Mouse (Mus musculus): ENCODE data around the gene Erp27. TPM values are rescaled to one million over a fixed set of nuclear protein-coding genes. Genes with fewer than 3 reads are reported as not detected.

Gene Erp27
- total RNA-seq, 2 experiments from 2014 or later, result 0.69 to 1.1 TPM

DNA sequence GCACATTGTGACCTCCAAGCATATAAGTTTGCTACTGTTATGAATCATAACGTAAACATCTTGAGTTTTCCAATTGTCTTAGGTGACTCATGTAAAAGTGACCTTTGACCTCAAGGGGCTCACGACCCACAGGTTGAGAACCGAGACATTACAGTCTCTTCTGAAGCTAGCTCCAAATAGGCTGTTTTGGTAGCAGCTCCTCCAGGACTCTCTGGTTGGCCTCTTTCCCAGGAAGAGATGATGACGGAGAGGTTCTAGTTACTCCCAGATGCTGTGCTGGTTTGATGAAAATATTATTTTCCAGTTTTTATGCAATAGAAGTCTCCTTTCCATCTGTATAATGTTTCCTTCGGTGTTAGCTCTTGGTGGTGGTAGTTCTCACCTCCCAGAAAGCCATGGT, 53.1 kb downstream of the Erp27 start:
- DNase-seq (ENCODE audit: low spot score in 2 of 2), result no peak

DNA sequence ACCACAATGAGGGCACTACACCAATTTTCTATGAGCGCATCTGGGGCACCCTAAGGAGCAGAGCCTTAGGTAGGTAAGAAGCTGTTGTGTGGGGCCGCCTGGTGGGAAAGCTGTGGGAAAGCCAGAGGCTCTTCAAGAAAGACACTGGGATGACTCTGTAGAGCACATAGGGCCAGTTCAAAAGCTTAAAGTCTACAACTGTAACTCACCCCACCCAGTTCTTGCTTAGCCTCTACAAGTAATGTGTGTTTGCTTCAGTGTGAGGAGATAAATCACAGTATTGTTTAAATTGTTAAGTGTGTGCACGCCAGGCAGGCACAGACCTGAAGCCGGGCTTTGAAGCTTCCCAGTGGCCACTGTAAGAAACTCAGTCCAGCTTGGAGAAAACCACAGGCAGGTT, 55.8 kb downstream of the Erp27 start:
- no peak for DNase-seq (ENCODE audit: low spot score in 2 of 2)

DNA sequence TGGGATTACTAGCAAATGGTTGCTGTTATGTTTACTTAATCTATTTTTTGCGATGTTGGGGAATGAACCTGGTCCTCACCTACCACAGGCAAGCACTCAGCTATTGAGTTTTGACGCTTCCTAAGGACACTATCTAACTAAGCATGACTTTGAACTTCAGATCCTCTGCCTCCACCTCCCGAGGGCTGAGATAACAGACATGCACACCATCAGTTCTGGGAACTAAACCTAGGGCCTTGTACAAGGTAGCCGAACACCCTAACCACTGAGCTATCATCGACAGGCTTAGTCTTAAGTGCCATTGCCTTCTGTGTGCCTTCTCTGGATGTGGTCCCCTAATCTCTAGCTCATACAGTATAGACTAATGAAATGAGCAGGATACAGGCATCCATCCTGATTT, 56.6 kb downstream of the Erp27 start:
- no peak for DNase-seq (ENCODE audit: low spot score in 2 of 2)

DNA sequence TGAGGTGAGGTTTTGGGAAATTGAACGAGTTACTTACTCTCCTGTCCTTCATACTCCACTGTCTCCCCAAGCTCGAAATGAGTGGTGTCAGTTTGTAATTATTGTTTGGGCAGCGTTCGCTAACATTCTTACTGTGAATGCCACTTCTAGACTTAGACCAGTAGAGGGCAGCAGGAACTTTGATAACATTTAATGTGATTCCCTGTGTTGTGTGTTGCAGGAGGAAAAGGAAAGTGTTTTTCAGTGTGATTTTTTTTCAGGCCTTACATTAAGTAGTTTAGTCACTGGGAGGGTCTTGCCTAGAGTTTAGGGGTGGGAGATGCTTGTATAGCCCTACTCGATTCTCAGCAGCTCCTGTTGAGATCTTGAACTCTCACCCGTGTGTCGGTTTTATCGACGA, 61.0 kb downstream of the Erp27 start:
- peak; percentile 21 to 70 for DNase-seq (ENCODE audit: low spot score in 2 of 2)

DNA sequence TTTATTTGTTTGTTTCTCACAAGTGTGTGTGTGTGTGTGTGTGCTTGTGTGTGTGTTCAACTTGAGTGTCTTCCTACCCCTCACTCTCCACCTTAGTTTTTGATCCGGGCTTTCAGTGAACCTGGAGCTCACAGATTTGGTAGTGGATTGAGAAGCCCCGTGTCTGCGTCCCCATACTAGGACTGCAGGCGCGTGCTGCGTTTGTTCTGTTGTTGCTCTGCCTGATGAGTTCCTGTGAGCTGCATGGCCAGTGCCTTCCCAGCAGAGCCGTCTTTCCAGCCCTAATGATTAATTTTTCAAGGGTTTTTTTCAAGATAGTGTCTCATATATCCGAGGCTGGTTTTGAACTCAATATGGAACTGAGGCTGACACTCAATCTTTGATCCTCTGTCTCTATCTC, 63.6 kb downstream of the Erp27 start:
- no peak for DNase-seq (ENCODE audit: low spot score in 2 of 2)

DNA sequence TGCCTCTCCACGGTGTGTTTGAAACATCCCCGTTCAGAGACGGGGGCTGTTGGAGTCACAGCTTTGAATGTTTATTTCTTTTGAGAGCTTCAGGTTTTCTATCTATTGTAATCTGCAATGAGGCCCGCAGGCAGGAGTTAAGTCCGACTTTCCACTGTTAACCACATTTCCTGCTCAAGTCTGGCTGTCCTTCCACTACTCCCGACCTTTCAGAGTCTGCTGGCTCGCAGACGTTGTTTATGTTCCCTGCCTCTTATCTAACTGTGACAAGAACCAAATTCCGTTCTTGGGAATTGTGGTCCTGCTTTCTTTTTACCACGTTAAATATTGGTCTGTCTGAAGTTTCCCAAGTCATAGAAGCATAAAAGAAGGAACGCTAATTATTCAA, 64.1 kb downstream of the Erp27 start:
- DNase-seq (ENCODE audit: low spot score in 2 of 2), result no peak

Other genes with a start within 250 kb of the Erp27 start
- gene Gucy2c, start 140.4 kb downstream of the Erp27 start, total RNA-seq (2021), result under 1 TPM; 0.46 to 0.52 TPM
- gene Hist4h4, start 117.8 kb downstream of the Erp27 start, total RNA-seq (2021), result 10 to 100 TPM; 10.9 to 12.0 TPM
- gene H2afj, start 113.9 kb downstream of the Erp27 start, total RNA-seq (2021), result 10 to 100 TPM; 72.0 to 72.6 TPM
- 1 to 10 TPM; 2.2 to 4.6 TPM for gene BC049715, start 94.6 kb downstream of the Erp27 start, total RNA-seq (2021)
- 100 to 1,000 TPM; 123 to 133 TPM for gene Wbp11, start 93.9 kb downstream of the Erp27 start, total RNA-seq (2021)
- 1 to 10 TPM; 4.0 to 4.8 TPM for gene Smco3, start 86.7 kb downstream of the Erp27 start, total RNA-seq (2021)
- not detected for gene Art4, start 64.4 kb downstream of the Erp27 start, total RNA-seq (2021)
- 10 to 100 TPM; 23.2 to 39.5 TPM for gene Mgp, start 46.4 kb downstream of the Erp27 start, total RNA-seq (2021)
- 1 to 10 TPM; 1.2 to 1.8 TPM for gene Pde6h, start 1.7 kb upstream of the Erp27 start, total RNA-seq (2021)
- gene Arhgdib, start 19.7 kb upstream of the Erp27 start, total RNA-seq (2021), result 10 to 100 TPM; 12.4 to 12.6 TPM
- 10 to 100 TPM; 42.1 to 47.8 TPM for gene Rerg, start 248.3 kb upstream of the Erp27 start, total RNA-seq (2021)

Data from layer of hippocampus, postnatal 14 days (tissue).